Mouse (Mus musculus) brain, embryonic 18.5 days (tissue): ENCODE results near the gene Scd1.

ENCODE experiments used
- DNase-seq: peaks from one replicate; pipeline ENCODE4 v3.0.0-alpha.2; 2012; ENCODE audit warnings: low read depth, low spot score

Scd1 gene

DNA sequence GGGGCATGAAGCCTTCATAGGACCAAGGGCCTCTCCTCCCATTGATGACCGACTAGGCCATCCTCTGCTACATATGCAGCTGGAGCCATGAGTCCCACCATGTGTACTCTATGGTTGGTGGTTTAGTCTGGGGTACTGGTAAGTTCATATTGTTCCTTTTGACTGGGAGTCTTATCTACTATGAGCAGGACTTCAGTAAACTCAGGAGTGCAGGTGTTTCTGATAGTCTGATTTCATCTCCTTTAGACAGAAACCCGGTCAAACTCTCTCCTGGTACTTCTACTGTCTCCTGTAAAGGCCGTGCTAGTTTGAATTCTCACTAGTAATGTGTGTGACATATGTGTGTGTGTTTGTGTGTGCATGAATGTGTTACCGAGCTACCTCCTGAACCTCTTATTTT is 41.9 kb downstream of the Scd1 start:
- no peak for DNase-seq

GRCm38 (mm10) chr19:44364029-44364428 is 43.6 kb downstream of the Scd1 start:
- DNase-seq = no peak

GRCm38 (mm10) chr19:44363529-44363928 is 44.1 kb downstream of the Scd1 start:
- DNase-seq = no peak

DNA sequence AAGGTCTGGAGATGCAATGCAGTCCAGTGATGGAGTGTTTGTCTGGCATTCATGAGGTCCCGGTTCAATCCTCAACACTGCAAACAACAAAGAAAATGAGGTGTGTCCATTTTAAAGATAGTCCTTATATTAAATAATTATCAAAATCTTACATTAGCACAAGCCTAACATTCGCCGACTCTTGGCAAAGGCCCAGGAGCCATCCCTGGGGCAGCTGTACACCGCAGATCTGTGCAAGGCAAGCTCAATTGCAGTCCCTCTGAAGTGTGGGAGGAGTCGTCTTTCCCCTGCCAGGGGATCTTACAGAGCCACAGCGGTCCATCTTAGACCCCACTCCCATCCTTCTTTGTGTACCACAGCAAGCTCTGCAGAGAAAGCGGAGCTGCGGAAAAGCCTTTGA is 49.0 kb downstream of the Scd1 start:
- no peak for DNase-seq

GRCm38 (mm10) chr19:44351756-44352155 is 55.9 kb downstream of the Scd1 start:
- no peak for DNase-seq

GRCm38 (mm10) chr19:44349689-44350088 is 58.0 kb downstream of the Scd1 start:
- DNase-seq = no peak
